Mouse (Mus musculus): ENCODE measurements at regions not wholly inside any gene's neighbourhood (a gene's known extent, or its start where the extent isn't known, plus 50 kb on each side); places are given as distances from the start of the nearest gene placed in this dataset.

DNA sequence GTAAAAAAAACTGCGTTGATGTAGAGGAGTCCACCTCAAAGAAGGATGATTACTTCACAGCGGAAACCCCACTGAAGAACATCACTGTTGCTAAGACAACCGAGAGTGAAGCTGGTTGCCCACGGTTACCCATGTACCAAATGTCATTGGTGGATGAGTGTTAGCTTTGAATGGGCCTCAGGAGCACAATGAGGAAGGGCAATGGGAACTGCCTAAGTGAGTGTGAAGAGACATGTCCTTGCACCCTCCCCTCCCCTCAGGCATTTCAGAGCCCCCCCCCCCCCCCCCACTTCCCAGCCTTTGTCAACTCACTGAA, 96.1 kb upstream of the Chd2 start:
- no peak for DNase-seq (ENCODE audit: low spot score in 2 of 2)

- DNase-seq (ENCODE audit: low spot score in 2 of 2), result no peak
Measured at GRCm38 (mm10) chr7:73637101-73637809, 95.6 kb upstream of the Chd2 start.

DNA sequence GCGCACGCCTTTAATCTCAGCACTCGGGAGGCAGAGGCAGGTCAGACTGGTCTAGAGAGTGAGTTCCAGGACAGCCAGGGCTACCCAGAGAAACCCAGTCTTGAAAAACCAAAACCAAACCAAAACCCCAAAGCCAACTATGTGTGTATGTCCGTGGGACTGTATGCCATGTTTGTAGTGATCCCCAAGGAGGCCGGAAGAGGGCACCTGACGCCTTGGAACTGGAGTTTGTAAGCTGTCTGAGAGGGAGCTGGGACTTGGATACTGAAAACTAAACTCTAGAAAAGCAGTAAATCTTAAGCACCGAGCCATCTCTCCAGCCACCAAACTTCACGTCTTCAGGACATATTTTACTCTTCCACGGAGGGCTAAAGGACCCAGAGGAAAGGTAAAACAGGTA, 93.8 kb upstream of the Chd2 start:
- DNase-seq (ENCODE audit: low spot score in 2 of 2), result no peak

DNA sequence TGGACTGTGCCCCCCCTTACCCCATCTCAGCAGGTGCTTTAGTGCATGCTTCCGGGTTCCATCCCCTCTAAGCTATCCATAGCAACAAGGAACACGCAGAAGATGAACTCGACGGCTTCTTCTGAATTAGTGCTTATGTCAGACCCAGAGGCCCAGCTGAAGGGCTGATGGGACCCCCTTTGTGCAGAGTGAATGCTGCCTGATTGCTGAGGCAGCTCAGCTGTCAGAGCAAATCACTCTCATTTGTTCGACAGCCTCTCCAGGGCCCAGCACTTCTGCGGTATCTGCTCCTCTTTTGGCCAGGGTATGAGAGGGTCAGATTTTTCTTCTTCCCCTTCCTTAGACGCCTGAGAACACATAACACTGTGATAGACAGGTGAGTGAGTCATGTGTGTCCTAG, 89.2 kb upstream of the Chd2 start:
- no peak for DNase-seq (ENCODE audit: low spot score in 2 of 2)

GRCm38 (mm10) chr7:73629182-73629581, 87.6 kb upstream of the Chd2 start:
- no peak for DNase-seq (ENCODE audit: low spot score in 2 of 2)

- peak; percentile 64 to 72 for DNase-seq (ENCODE audit: low spot score in 2 of 2)
Measured at GRCm38 (mm10) chr7:73628071-73628470, 86.4 kb upstream of the Chd2 start.

DNA sequence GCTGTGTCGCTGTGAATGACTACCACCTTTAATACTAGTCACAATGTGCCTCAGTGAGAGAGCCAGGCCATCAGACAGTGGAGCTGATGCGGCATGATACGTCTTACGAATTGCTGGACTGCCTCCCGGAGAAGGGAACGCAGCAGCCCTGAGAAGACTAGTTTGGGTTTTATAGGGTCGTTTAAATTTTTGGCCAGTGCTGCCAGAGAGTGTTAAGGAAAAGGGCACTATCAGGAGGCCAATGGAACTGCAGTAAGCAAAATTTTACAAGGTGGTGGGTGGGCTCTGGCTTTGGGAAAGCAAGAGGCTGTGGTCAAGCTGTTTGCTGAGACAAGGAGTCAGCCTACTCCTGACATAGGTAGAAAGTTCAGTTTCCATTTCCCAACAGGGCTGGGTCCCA, 84.7 kb upstream of the Chd2 start:
- DNase-seq (ENCODE audit: low spot score in 2 of 2), result no peak

DNA sequence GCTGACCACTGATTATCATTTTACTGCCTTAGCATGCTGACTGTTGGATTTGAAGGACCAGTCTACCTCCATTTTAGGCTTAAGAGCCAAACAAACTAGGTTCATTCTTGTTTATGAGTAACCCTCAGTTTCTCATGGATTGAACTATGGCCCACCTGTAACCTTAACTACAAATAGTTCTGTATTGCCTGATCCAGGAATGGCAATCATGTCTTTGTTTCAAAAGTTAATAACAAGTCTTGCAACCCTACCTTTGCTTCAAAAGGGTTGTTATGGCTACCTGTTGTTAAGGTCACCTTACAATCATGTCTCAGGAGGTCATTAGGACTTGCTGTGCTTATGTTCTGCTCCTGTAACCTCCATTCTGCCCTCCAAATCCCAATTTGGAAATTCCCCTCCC, 84.0 kb upstream of the Chd2 start:
- no peak for DNase-seq (ENCODE audit: low spot score in 2 of 2)

DNA sequence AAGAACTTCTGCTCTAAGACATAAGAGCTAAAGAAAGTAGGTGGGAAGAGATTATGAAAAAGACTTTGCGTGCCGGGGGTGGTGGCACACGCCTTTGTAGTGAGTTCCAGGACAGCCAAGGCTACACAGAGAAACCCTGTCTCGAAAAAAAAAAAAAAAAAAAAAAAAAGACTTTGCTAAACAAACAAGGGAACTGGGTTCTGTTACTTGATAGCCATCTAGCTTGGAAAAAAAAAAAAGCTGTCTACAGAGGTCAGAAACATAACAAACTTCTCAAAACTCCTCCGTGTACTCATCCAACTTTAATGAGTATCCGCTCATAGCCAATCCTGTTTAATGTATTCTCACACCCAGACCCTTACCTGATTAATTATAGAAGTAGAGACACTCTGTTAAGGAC, 83.4 kb upstream of the Chd2 start:
- no peak for DNase-seq (ENCODE audit: low spot score in 2 of 2)

DNA sequence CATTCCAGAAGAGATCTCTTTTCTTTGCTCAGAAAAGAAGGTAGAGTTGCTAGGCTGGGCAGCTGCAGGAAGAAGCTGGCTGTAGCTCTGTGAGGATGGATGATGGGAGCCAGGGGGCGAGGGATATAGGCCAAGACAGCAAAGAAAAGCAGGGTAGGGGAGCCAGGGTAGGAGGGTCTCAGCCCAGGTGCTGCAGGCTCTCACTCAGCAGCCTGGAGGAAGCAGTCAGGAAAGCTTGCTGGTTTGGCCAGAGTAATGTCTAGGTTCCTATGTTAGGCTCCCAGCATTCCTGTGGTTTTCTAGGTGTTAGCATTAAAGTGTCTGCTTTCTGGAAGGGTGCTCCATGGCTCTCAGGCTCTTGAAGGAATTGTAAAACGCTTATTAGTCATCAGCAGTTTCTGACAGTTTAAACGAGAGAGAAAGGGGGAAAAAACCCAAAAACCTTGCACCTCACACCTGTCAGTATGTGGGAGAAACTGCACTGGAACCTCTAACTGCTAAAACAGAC, 82.5 kb upstream of the Chd2 start:
- no peak for DNase-seq (ENCODE audit: low spot score in 2 of 2)

DNA sequence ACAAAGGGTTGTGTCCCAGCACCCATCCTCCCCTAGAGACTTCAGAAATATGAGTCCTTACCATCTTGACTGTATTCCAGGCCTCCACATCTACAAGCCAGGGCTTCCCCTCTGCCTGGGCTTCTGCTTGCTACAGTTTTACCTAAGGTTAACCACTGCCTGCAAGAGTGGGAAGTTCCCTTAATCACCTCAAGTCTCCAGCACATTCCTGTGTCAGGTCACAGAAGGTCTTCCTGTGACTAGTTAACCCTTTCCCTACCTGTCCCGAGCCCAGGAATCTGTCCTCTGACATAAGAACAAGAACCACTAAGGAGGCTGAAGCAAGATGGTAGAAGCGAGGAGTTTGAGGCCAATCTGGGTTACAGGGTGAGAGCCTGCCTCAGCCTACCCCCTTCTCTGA, 80.8 kb upstream of the Chd2 start:
- no peak for DNase-seq (ENCODE audit: low spot score in 2 of 2)

GRCm38 (mm10) chr7:73620341-73620740, 78.7 kb upstream of the Chd2 start:
- DNase-seq (ENCODE audit: low spot score in 2 of 2), result no peak

DNA sequence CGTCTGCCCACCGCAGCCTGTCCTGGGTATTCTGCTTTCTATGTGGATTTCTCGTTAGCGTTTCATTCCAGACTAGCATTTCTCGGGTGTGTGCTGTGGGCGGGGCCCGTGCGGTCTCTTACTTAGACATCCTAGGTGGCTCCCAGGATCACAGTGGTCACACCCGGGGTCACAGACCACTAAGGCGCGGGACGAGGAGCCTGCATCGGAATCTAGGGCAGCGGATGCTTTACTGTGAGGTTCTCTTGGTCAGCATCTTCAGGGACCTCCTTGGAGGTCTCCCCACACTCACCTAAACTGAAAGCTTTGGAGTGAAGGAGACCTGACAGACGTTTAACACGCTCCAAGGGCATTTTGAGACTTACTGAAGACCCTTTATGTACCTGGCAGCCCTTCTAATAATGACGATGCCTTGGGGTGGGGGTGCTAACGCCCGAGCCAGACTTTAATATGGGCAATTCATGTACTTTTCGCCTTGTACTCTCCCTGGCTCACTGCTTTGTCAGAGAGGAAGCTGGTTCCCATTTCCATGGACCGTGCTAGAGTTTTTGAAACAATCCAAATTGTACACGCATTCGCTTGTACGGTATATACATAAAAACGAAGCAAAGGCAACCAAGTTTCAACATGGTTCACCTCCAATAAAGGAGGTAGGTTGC, 77.3 kb upstream of the Chd2 start:
- no peak for DNase-seq (ENCODE audit: low spot score in 2 of 2)

GRCm38 (mm10) chr7:73617910-73618757, 76.5 kb upstream of the Chd2 start:
- peak; percentile 99 to 100 for DNase-seq (ENCODE audit: low spot score in 2 of 2)

- DNase-seq (ENCODE audit: low spot score in 2 of 2), result no peak
Measured at GRCm38 (mm10) chr7:73616971-73617906, 75.6 kb upstream of the Chd2 start.

GRCm38 (mm10) chr7:73616015-73616414, 74.4 kb upstream of the Chd2 start:
- DNase-seq (ENCODE audit: low spot score in 2 of 2), result no peak

- no peak for DNase-seq (ENCODE audit: low spot score in 2 of 2)
Measured at GRCm38 (mm10) chr7:73614840-73615555, 73.4 kb upstream of the Chd2 start.

GRCm38 (mm10) chr7:73614341-73614740, 72.7 kb upstream of the Chd2 start:
- DNase-seq (ENCODE audit: low spot score in 2 of 2), result no peak

DNA sequence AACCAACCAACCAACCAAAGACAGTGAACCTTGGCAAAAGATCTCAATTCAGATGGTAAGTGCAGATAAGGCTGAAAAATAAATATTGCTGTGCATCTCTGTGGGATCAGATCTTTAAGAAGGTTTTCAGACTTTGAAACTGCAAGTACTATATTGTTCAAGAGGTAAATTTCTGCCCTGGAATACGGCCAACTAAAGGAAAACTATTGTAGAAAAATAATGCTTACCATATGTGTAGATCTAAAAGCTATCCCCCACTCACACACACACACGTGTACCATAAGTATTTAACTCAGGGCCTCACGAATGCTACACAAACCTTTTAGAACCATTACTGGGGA, 71.1 kb upstream of the Chd2 start:
- no peak for DNase-seq (ENCODE audit: low spot score in 2 of 2)

- DNase-seq (ENCODE audit: low spot score in 2 of 2), result no peak
Measured at GRCm38 (mm10) chr7:73611866-73612751, 70.5 kb upstream of the Chd2 start.

Data from spleen, postnatal 4 days (tissue).